Mouse (Mus musculus) midbrain, embryonic 16.5 days (tissue): ENCODE measurements at regions not wholly inside any gene's neighbourhood (a gene's known extent, or its start where the extent isn't known, plus 50 kb on each side); places are given as distances from the start of the nearest gene placed in this dataset.
A peak's percentile ranks its signal among the peaks of the same experiment; 100 is the strongest.
"Not testable (repeated sequence)": the region's sequence is repeated elsewhere in the genome, so short reads cannot be mapped to it uniquely, and the experiment has no call there.

Experiments used
- ATAC-seq: fragments of 200-750 bp; cut with Nextera tagmentation; 2 replicates; pipeline ENCODE4 v1.8.0; 2017; ENCODE audit warnings: moderate TSS enrichment
- H3K27ac ChIP-seq: fragments of 300-500 bp; sonication (generic); 2 replicates; pipeline ENCODE4 v1.5.1; 2014; ENCODE audit warnings: mild to moderate bottlenecking, low read length, mixed read lengths
- H3K27me3 ChIP-seq: fragments of 300-500 bp; sonication (generic); 2 replicates; pipeline ENCODE4 v1.6.1; 2014; ENCODE audit warnings: low read depth, low read length, mixed read lengths; ENCODE audit not compliant: control insufficient read depth, insufficient read depth
- H3K36me3 ChIP-seq: fragments of 300-500 bp; sonication (generic); 2 replicates; pipeline ENCODE4 v1.6.1; 2014; ENCODE audit warnings: mild to moderate bottlenecking, low read length, moderate library complexity, mixed read lengths; ENCODE audit not compliant: control insufficient read depth, insufficient read depth
- H3K4me1 ChIP-seq: fragments of 300-500 bp; sonication (generic); 2 replicates; pipeline ENCODE4 v1.6.1; 2014; ENCODE audit warnings: mild to moderate bottlenecking, low read length, mixed read lengths; ENCODE audit not compliant: control insufficient read depth, insufficient read depth
- H3K4me2 ChIP-seq: fragments of 300-500 bp; sonication (generic); 2 replicates; pipeline ENCODE4 v1.6.1; 2014; ENCODE audit warnings: mild to moderate bottlenecking, low read length, mixed read lengths
- H3K4me3 ChIP-seq: fragments of 300-500 bp; sonication (generic); 2 replicates; pipeline ENCODE4 v1.5.1; 2014; ENCODE audit warnings: low read depth, mild to moderate bottlenecking, low read length, moderate library complexity, mixed read lengths
- H3K9ac ChIP-seq: fragments of 300-500 bp; sonication (generic); 2 replicates; pipeline ENCODE4 v1.6.1; 2014; ENCODE audit warnings: low read depth, low read length, mixed read lengths
- H3K9me3 ChIP-seq: fragments of 300-500 bp; sonication (generic); replicated peaks from 2 replicates; pipeline ENCODE4 v1.6.1; 2014; ENCODE audit warnings: mild to moderate bottlenecking, low read length, mixed read lengths; ENCODE audit not compliant: control insufficient read depth, poor library complexity, severe bottlenecking
- WGBS: fragments of 180-500 bp; shearing (Covaris S2); extraction: QIAGEN DNeasy Blood & Tissue Kit; methylation state at CpG from one replicate; pipeline ENCODE4 v1.1.7; 2014; 5-methylcytosine and 5-hydroxymethylcytosine counted together

DNA sequence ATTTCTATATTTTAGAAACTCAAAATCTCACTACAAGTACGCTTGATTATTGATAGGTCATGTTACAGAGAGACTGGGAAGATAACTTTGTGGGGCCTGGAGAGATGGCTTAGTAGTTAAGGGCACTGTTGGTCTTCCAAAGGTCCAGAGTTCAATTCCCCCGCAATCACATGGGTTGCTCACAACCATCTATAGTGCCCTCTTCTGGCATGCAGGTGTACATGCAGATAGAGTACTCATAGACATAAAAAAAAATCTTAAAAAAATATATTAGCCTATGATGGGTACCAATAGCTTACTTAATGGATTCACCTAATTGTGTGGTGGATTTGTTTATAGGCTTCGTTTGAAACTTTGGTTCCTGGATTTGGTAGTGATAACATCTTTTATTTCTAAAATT is 654.2 kb upstream of the Marcks start:
- Histone ChIP-seq H3K4me1 (no peaks in the 10 kb centered on the region), H3K27me3 (no peaks in the 10 kb centered on the region), H3K27ac (no peak overlapping the region), H3K9ac (no peak overlapping the region), H3K9me3 (no peaks in the 10 kb centered on the region), H3K36me3 (no peaks in the 10 kb centered on the region), H3K4me2 (no peak overlapping the region), H3K4me3 (no peak overlapping the region)
- no peak for ATAC-seq
- 80% methylated on average over 3 of the region's 3 CpGs for WGBS

DNA sequence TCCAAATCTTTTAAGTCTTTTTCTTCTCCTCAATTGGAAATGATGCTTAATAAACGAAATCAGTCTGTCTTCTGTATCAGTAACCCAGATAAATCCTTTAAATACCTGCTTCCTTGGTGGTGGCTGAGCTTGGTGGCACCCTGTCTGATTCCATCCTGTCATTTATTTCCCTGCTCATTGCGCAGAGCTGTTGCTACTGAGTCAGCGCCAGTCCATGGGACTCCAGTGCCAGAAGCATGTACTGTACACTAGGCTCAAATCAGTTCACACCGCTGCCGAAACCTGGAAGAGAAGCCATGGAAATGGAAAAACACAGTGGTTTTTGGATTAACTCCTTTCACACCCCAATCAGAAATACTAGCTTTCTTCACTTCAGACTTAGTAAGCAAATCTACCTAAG is 649.3 kb upstream of the Marcks start:
- Histone ChIP-seq H3K9ac (no peak overlapping the region), H3K4me3 (no peak overlapping the region), H3K4me2 (no peak overlapping the region), H3K27ac (no peak overlapping the region), H3K36me3 (no peaks in the 10 kb centered on the region), H3K4me1 (no peaks in the 10 kb centered on the region), H3K27me3 (no peaks in the 10 kb centered on the region), H3K9me3 (no peaks in the 10 kb centered on the region)
- WGBS: 91% methylated on average over 5 of the region's 5 CpGs
- no peak for ATAC-seq

DNA sequence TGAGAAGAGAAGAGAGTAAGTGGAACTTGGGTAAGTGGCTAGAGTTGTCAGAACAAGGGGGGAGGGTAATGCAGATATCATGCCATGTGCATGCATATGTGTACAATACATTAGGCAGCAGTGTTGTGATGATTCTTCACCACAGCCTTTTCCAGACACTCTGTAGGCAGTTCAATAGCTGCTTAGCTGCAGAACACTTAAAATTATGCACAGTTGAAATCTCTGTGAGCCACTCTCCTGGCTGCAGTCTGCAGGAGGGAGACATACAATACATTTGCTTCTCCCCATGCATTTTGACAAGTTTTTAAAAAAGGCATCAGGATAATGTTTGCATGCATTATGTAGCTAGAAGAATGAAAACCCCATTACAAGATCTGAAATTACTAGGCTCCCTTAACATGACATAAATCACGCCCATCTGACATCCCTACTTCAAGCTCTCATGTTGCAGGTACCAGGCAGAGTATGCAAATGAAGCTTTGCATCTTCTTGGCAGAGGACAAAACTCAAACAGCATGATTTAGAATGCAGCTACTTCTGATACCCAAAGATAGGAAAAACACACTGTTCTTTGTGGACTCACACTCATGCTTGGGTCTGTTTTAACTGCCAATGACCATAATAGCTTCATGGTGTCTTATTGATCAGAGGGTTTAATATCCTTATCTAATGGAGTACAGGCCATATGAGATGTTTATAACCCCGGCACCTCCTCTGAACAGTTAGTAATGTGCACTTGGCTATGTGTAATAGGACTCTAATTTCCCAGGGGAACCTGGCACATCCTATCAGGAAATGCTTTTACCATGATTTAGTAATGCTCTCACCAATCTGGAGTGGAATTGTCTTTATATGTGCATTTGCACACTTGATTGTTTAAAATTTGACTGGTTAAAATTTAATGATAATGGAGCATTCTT is 640.9 kb upstream of the Marcks start:
- no peaks in the 10 kb centered on the region for H3K36me3 ChIP-seq
- 58% methylated on average over 2 of the region's 2 CpGs for WGBS
- no peaks in the 10 kb centered on the region for H3K27me3 ChIP-seq
- H3K9me3 ChIP-seq: no peaks in the 10 kb centered on the region
- ATAC-seq: peak; percentile 42; the same call in 1 of the 2 replicates
- H3K27ac ChIP-seq: no peak overlapping the region
- peaks cover 6% of the 10 kb centered on the region for H3K4me1 ChIP-seq
- H3K9ac ChIP-seq: no peak overlapping the region
- H3K4me3 ChIP-seq: no peak overlapping the region
- H3K4me2 ChIP-seq: no peak overlapping the region

DNA sequence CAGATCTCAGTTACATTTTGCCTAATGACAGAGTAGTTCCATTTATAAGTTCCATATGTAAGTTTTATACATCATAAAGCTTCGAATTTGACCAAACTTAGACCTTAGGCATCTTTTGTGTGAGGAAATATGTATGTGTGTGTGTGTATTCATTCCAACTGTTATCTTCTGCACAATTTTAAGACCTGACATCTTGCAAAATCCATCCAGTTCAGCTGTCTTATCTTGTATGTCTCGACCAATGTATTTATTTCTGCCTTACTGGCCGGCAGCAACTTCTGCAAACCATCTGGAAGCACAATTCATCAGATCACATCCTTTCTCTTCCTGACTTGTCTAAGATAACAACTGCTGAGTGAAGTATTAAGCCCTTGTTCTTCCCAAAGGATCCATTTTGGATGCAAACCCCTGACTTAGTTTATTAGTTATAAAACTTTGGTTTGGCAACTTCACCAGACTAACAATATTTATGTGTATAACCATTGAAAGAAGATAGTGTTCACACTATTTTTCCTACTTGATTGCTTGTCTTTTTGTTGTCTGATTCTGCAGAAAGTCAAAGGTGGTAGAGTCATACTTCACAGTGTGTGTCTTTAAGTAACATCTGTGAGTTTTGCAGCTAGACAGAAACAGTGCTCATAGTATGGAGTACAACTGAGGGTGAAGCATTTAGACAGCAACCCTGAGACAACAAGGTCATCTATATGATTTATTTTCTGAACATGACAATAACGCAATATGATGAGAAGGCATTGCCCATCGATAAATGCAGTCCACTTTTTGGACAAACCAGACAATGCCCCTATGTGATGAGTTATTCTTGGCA is 622.0 kb upstream of the Marcks start:
- no peaks in the 10 kb centered on the region for H3K4me1 ChIP-seq
- H3K4me2 ChIP-seq: no peak overlapping the region
- 87% methylated on average over 5 of the region's 5 CpGs for WGBS
- H3K27ac ChIP-seq: no peak overlapping the region
- H3K4me3 ChIP-seq: no peak overlapping the region
- no peak for ATAC-seq
- H3K9me3 ChIP-seq: no peaks in the 10 kb centered on the region
- no peaks in the 10 kb centered on the region for H3K27me3 ChIP-seq
- no peak overlapping the region for H3K9ac ChIP-seq
- H3K36me3 ChIP-seq: no peaks in the 10 kb centered on the region

DNA sequence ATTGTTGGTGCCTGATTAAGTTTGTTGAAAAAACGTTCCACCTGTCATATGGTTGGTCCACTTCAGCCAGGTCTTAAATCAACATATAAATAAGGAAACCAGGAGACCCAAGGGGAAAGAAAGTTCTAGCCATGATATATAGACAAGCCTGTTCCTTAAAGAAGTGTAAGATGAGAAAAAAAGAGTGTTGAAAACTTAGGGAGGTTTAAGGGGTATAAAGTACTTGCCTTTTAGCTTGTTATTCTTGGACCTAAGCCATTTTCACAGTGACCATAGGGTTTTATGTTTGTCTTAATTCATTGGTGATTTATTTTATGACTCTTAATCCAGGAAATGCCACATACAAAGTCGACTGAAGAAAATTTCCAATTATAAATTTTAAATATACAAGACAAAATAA is 602.9 kb upstream of the Marcks start:
- WGBS: 52% methylated on average over 2 of the region's 2 CpGs
- H3K4me1 ChIP-seq: no peaks in the 10 kb centered on the region
- H3K9ac ChIP-seq: no peak overlapping the region
- H3K27me3 ChIP-seq: no peaks in the 10 kb centered on the region
- H3K27ac ChIP-seq: no peak overlapping the region
- ATAC-seq: no peak
- H3K9me3 ChIP-seq: no peaks in the 10 kb centered on the region
- no peaks in the 10 kb centered on the region for H3K36me3 ChIP-seq
- H3K4me3 ChIP-seq: no peak overlapping the region
- no peak overlapping the region for H3K4me2 ChIP-seq

DNA sequence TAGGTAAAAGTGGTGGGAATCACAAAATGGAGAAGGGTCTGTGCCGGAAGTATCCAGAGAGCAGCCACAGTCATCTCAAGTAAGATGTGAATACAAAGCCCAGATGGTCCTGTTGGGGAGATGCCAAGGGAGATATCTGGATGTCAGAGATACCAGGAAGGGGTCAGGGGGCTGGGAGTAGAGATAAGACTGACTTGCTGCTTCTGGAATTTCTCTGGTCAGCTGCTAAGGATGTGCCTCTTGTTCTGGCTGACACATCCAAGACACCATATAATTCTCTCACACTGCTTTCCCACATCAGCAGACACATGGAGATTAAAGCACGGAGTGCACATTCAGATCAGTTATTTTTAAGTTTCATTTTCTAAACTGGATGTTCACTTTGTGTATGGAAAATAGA is 600.3 kb upstream of the Marcks start:
- no peak overlapping the region for H3K9ac ChIP-seq
- no peak for ATAC-seq
- H3K9me3 ChIP-seq: no peaks in the 10 kb centered on the region
- no peaks in the 10 kb centered on the region for H3K27me3 ChIP-seq
- no peak overlapping the region for H3K4me2 ChIP-seq
- no peaks in the 10 kb centered on the region for H3K36me3 ChIP-seq
- WGBS: 85% methylated on average over 2 of the region's 2 CpGs
- H3K27ac ChIP-seq: no peak overlapping the region
- H3K4me3 ChIP-seq: no peak overlapping the region
- H3K4me1 ChIP-seq: no peaks in the 10 kb centered on the region

- Histone ChIP-seq H3K9ac (no peak overlapping the region), H3K4me3 (no peak overlapping the region), H3K4me1 (no peaks in the 10 kb centered on the region), H3K4me2 (0 out of 2 replicates have a peak overlapping the region, but pooled peaks have one; percentile 11), H3K27ac (no peak overlapping the region), H3K36me3 (no peaks in the 10 kb centered on the region), H3K27me3 (no peaks in the 10 kb centered on the region), H3K9me3 (no peaks in the 10 kb centered on the region)
- 65% methylated on average over 4 of the region's 4 CpGs for WGBS
- ATAC-seq: peak; percentile 25; the same call in 1 of the 2 replicates
These were observed 586.9 kb upstream of the Marcks start for GRCm38 (mm10) chr10:37725609-37726008.

DNA sequence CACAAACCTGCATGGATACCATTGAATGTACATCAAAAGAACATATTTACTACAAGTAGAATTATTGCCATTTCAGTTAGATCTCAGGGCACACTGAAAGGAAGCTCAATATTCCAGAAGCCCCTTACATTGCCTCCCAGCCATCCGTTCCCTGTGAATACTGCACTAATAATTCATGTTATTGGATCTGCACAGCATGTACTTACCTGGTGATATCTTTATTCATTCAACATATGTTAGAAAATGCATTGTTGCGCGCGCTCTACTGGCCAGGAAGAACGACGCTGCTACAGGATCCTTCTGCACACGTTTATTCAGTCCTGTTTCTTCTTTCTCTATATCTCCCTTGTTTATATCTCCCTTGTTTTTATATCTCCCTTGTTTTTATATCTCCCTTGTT is 586.3 kb upstream of the Marcks start:
- not testable (repeated sequence) for H3K4me1 ChIP-seq, H3K27ac ChIP-seq, H3K27me3 ChIP-seq, H3K9ac ChIP-seq, H3K4me3 ChIP-seq, H3K36me3 ChIP-seq, H3K9me3 ChIP-seq
- 72% methylated on average over 7 of the region's 7 CpGs for WGBS
- peak overlapping the region; percentile 36 for H3K4me2 ChIP-seq
- peak; percentile 68; the same call in 1 of the 2 replicates for ATAC-seq

- Histone ChIP-seq H3K4me2 (no peak overlapping the region), H3K36me3 (no peaks in the 10 kb centered on the region), H3K4me1 (no peaks in the 10 kb centered on the region), H3K9me3 (no peaks in the 10 kb centered on the region), H3K27me3 (no peaks in the 10 kb centered on the region), H3K4me3 (no peak overlapping the region), H3K27ac (no peak overlapping the region), H3K9ac (no peak overlapping the region)
- ATAC-seq: no peak
- 90% methylated on average over 2 of the region's 2 CpGs for WGBS
These were observed 582.0 kb upstream of the Marcks start for GRCm38 (mm10) chr10:37720748-37721147.
